Comparison of ENCODE assay signal across 26 mouse cellular contexts in genomic region chr12:99418476-99419395, GRCm38 (mm10).
A peak's percentile ranks its signal among the peaks of the same experiment; 100 is the strongest.
DNase-seq lines count a peak whose midpoint lies in the region; ATAC-seq lines count a peak whose summit lies in the region.
"Had no signal": no experiment of that assay in that cellular context is flagged by ENCODE, and none has a peak within 500 bp of the region (broad histone marks: within the 10 kb centered on the region; RNA-seq: fewer than 3 reads in every experiment).

No protein-coding gene starts in this region.

- no peak overlapping the region for H3K4me2 ChIP-seq in liver, embryonic 16.5 days (ENCODE audit: low read depth, low read length)
- no peak overlapping the region for H3K4me2 ChIP-seq in intestine, embryonic 14.5 days (ENCODE audit: low read length)
- H3K4me2 ChIP-seq in intestine, embryonic 16.5 days (ENCODE audit: low read depth, low read length), result 0 out of 2 replicates have a peak overlapping the region, but pooled peaks have one; percentile 28
- H3K4me2 ChIP-seq: embryonic facial prominence, embryonic 13.5 days; forebrain, embryonic 15.5 days; heart, embryonic 12.5 days; hindbrain, embryonic 13.5 days; midbrain, embryonic 13.5 days; neural tube, embryonic 13.5 days had no signal

- no peak for ATAC-seq in liver, embryonic 16.5 days (ENCODE audit: low read depth)
- ATAC-seq in intestine, embryonic 14.5 days (replicated peaks; ENCODE audit: low FRiP score, low TSS enrichment, low read depth), result peak; percentile 59; the same call in 1 of the 2 replicates
- peak; percentile 84 for ATAC-seq in intestine, embryonic 16.5 days
- ATAC-seq: forebrain, embryonic 15.5 days; lung, postnatal 0 days; midbrain, embryonic 13.5 days had no signal

- no peak overlapping the region for H3K4me3 ChIP-seq in liver, embryonic 16.5 days (ENCODE audit: low read depth, low read length)
- no peak overlapping the region for H3K4me3 ChIP-seq in intestine, embryonic 14.5 days (ENCODE audit: low read depth, low read length)
- no peak overlapping the region for H3K4me3 ChIP-seq in intestine, embryonic 16.5 days (ENCODE audit: low read length)
- H3K4me3 ChIP-seq: embryonic facial prominence, embryonic 13.5 days; forebrain, embryonic 10.5 days; forebrain, embryonic 15.5 days; heart, embryonic 12.5 days; hindbrain, embryonic 13.5 days; layer of hippocampus, adult 2 months; midbrain, embryonic 13.5 days; neural tube, embryonic 13.5 days had no signal

- no peaks in the 10 kb centered on the region; the same call in 1 of the 2 replicates for H3K4me1 ChIP-seq in liver, embryonic 16.5 days (ENCODE audit: control insufficient read depth, low read depth, low read length)
- peaks cover 9% of the 10 kb centered on the region; the same call in 1 of the 2 replicates for H3K4me1 ChIP-seq in intestine, embryonic 14.5 days (replicated peaks; ENCODE audit: control insufficient read depth, insufficient read depth, low read length)
- H3K4me1 ChIP-seq in intestine, embryonic 16.5 days (ENCODE audit: control insufficient read depth, insufficient read depth, low read length), result peaks cover 11% of the 10 kb centered on the region
- H3K4me1 ChIP-seq: forebrain, embryonic 15.5 days; hindbrain, embryonic 13.5 days; neural tube, embryonic 13.5 days had no signal

- H3K9me3 ChIP-seq in liver, embryonic 16.5 days (replicated peaks; ENCODE audit: control insufficient read depth, low read length), result no peaks in the 10 kb centered on the region
- H3K9me3 ChIP-seq in intestine, embryonic 14.5 days (ENCODE audit: control insufficient read depth, low read length), result no peaks in the 10 kb centered on the region
- H3K9me3 ChIP-seq in intestine, embryonic 16.5 days (ENCODE audit: control insufficient read depth, low read length), result no peaks in the 10 kb centered on the region
- H3K9me3 ChIP-seq: embryonic facial prominence, embryonic 13.5 days; forebrain, embryonic 10.5 days; forebrain, embryonic 15.5 days; heart, embryonic 12.5 days; hindbrain, embryonic 13.5 days; midbrain, embryonic 13.5 days; neural tube, embryonic 13.5 days had no signal

- 48% methylated on average over 7 of the region's 7 CpGs for WGBS in liver, embryonic 16.5 days (ENCODE audit: insufficient replicate concordance)
- 52% methylated on average over 7 of the region's 7 CpGs for WGBS in intestine, embryonic 14.5 days
- 49% methylated on average over 7 of the region's 7 CpGs for WGBS in intestine, embryonic 16.5 days

- no peak overlapping the region for H3K9ac ChIP-seq in liver, embryonic 16.5 days (ENCODE audit: low read depth, low read length)
- no peak overlapping the region for H3K9ac ChIP-seq in intestine, embryonic 14.5 days (ENCODE audit: low read length)
- no peak overlapping the region for H3K9ac ChIP-seq in intestine, embryonic 16.5 days (ENCODE audit: low read depth, low read length)
- H3K9ac ChIP-seq: embryonic facial prominence, embryonic 13.5 days; forebrain, embryonic 15.5 days; heart, embryonic 12.5 days; hindbrain, embryonic 13.5 days; midbrain, embryonic 13.5 days; neural tube, embryonic 13.5 days had no signal

- 0 out of 2 replicates have a peak overlapping the region, but pooled peaks have one; percentile 29 for H3K27ac ChIP-seq in liver, embryonic 16.5 days (ENCODE audit: low read length)
- peak overlapping the region; percentile 57 for H3K27ac ChIP-seq in intestine, embryonic 14.5 days (ENCODE audit: low read depth)
- peak overlapping the region; percentile 87 for H3K27ac ChIP-seq in intestine, embryonic 16.5 days (ENCODE audit: low read length)
- H3K27ac ChIP-seq: embryonic facial prominence, embryonic 13.5 days; forebrain, embryonic 10.5 days; forebrain, embryonic 15.5 days; hindbrain, embryonic 13.5 days; layer of hippocampus, adult 2 months; macrophage; midbrain, embryonic 13.5 days; neural tube, embryonic 13.5 days had no signal

- H3K36me3 ChIP-seq in liver, embryonic 16.5 days (ENCODE audit: control insufficient read depth, insufficient read depth), result no peaks in the 10 kb centered on the region
- no peaks in the 10 kb centered on the region for H3K36me3 ChIP-seq in intestine, embryonic 14.5 days (ENCODE audit: control insufficient read depth, insufficient read depth, low read length)
- no peaks in the 10 kb centered on the region for H3K36me3 ChIP-seq in intestine, embryonic 16.5 days (ENCODE audit: control insufficient read depth, insufficient read depth, low read length)
- H3K36me3 ChIP-seq: embryonic facial prominence, embryonic 13.5 days; forebrain, embryonic 10.5 days; forebrain, embryonic 15.5 days; heart, embryonic 12.5 days; hindbrain, embryonic 13.5 days; midbrain, embryonic 13.5 days; neural tube, embryonic 13.5 days had no signal

- no peak for DNase-seq in liver
- no peak for DNase-seq in intestine, embryonic 14.5 days (ENCODE audit: low spot score)
- DNase-seq in testis, postnatal 14 days (ENCODE audit: low spot score), result peak; percentile 73
- DNase-seq in layer of hippocampus, adult 9-10 months (ENCODE audit: low spot score), result no peak
- DNase-seq: adrenal gland, postnatal 14 days; B cell, adult 2 months; cerebellum, adult 11 months; cerebellum, postnatal 10 days; heart, postnatal 4 days; kidney, adult 2 months; kidney, postnatal 36 days; left cerebral cortex, postnatal 4 days; lung, adult 18-20 months; right cerebral cortex, postnatal 4 days had no signal

- no peaks in the 10 kb centered on the region for H3K27me3 ChIP-seq in liver, embryonic 16.5 days (ENCODE audit: control insufficient read depth, insufficient read depth, low read depth, low read length)
- H3K27me3 ChIP-seq in intestine, embryonic 14.5 days (replicated peaks; ENCODE audit: control insufficient read depth, insufficient read depth, low read length), result no peaks in the 10 kb centered on the region
- no peaks in the 10 kb centered on the region for H3K27me3 ChIP-seq in intestine, embryonic 16.5 days (replicated peaks; ENCODE audit: control insufficient read depth, insufficient read depth, low read length)
- H3K27me3 ChIP-seq: embryonic facial prominence, embryonic 13.5 days; forebrain, embryonic 15.5 days; heart, embryonic 12.5 days; hindbrain, embryonic 13.5 days; midbrain, embryonic 13.5 days; neural tube, embryonic 13.5 days had no signal

Comparison
In these comparisons a context has a peak if more than half of its experiments do, and no peak if none do; other contexts are left out.
1. H3K27ac ChIP-seq: peak in every context shown above with its lines; median percentile 87 in intestine, embryonic 16.5 days; 57 in intestine, embryonic 14.5 days; 29 in liver, embryonic 16.5 days.